Mouse (Mus musculus): ENCODE measurements around the gene Mrpl41. TPM values are rescaled to one million over a fixed set of nuclear protein-coding genes. Genes with fewer than 3 reads are reported as not detected.

Mrpl41 gene
- polyA plus RNA-seq, 1 experiment = 66.0 TPM

GRCm38 (mm10) chr2:24926345-24926964, 48.4 kb downstream of the Mrpl41 start:
- TF ChIP-seq POLR2A (IDR thresholded peaks at IDR 0.05; ENCODE audit: low read depth, low read length) (no peak), CTCF (conservative IDR thresholded peaks at IDR 0.05; ENCODE audit: insufficient read depth, insufficient read length, low read depth, low read length) (no peak)
- WGBS = 77% methylated on average over 9 of the region's 9 CpGs
- Histone ChIP-seq H3K36me3 (ENCODE audit: control insufficient read depth, insufficient read depth, low read length) (no peaks in the 10 kb centered on the region), H3K4me1 (ENCODE audit: control insufficient read depth, insufficient read depth, low read length) (peaks cover 21% of the 10 kb centered on the region; the same call in 1 of the 2 replicates), H3K4me3 (ENCODE audit: insufficient read depth, low read depth, low read length) (no peak overlapping the region), H3K27ac (ENCODE audit: insufficient read depth, low read depth, low read length) (peak overlapping the region; percentile 84), H3K27me3 (replicated peaks; ENCODE audit: control insufficient read depth, insufficient read depth, low read length) (no peaks in the 10 kb centered on the region)
- DNase-seq = peak; percentile 49

GRCm38 (mm10) chr2:24925284-24925683, 49.6 kb downstream of the Mrpl41 start:
- 77% methylated on average over 8 of the region's 8 CpGs for WGBS
- Histone ChIP-seq H3K27ac (ENCODE audit: insufficient read depth, low read depth, low read length) (no peak overlapping the region), H3K4me1 (ENCODE audit: control insufficient read depth, insufficient read depth, low read length) (peaks cover 21% of the 10 kb centered on the region; the same call in 1 of the 2 replicates), H3K36me3 (ENCODE audit: control insufficient read depth, insufficient read depth, low read length) (no peaks in the 10 kb centered on the region), H3K27me3 (replicated peaks; ENCODE audit: control insufficient read depth, insufficient read depth, low read length) (no peaks in the 10 kb centered on the region), H3K4me3 (ENCODE audit: insufficient read depth, low read depth, low read length) (no peak overlapping the region)
- TF ChIP-seq CTCF (conservative IDR thresholded peaks at IDR 0.05; ENCODE audit: insufficient read depth, insufficient read length, low read depth, low read length) (no peak), POLR2A (IDR thresholded peaks at IDR 0.05; ENCODE audit: low read depth, low read length) (no peak)
- DNase-seq = no peak

Other genes with a start within 250 kb of the Mrpl41 start
- 0.03 and 1.2 TPM in 2 replicates for gene Cacna1b, start 211.9 kb downstream of the Mrpl41 start, polyA plus RNA-seq (2012; rRNA removed)
- 30.5 and 35.6 TPM in 2 replicates for gene Ehmt1, start 55.5 kb downstream of the Mrpl41 start, polyA plus RNA-seq (2012; rRNA removed)
- 85.7 and 107 TPM in 2 replicates for gene Arrdc1, start 39.8 kb downstream of the Mrpl41 start, polyA plus RNA-seq (2012; rRNA removed)
- 5.1 and 6.3 TPM in 2 replicates for gene Zmynd19, start 25.3 kb downstream of the Mrpl41 start, polyA plus RNA-seq (2012; rRNA removed)
- 13.0 and 14.1 TPM in 2 replicates for gene Dph7, start 12.7 kb downstream of the Mrpl41 start, polyA plus RNA-seq (2012; rRNA removed)
- 22.4 and 24.1 TPM in 2 replicates for gene Pnpla7, start 935 bp upstream of the Mrpl41 start, polyA plus RNA-seq (2012; rRNA removed)
- gene Nsmf, start 79.3 kb upstream of the Mrpl41 start, polyA plus RNA-seq (2012; rRNA removed) = 77.8 and 110 TPM in 2 replicates
- gene Entpd8, start 105.2 kb upstream of the Mrpl41 start, polyA plus RNA-seq (2012; rRNA removed) = 23.7 and 29.2 TPM in 2 replicates
- gene Noxa1, start 120.1 kb upstream of the Mrpl41 start, polyA plus RNA-seq (2012; rRNA removed) = not detected in 2 replicates
- gene Nrarp, start 205.7 kb upstream of the Mrpl41 start, polyA plus RNA-seq (2012; rRNA removed) = 5.7 and 7.8 TPM in 2 replicates
- gene Tor4a, start 221.8 kb upstream of the Mrpl41 start, polyA plus RNA-seq (2012; rRNA removed) = 21.8 and 26.9 TPM in 2 replicates
- gene Nelfb, start 236.4 kb upstream of the Mrpl41 start, polyA plus RNA-seq (2012; rRNA removed) = 62.6 and 70.5 TPM in 2 replicates
- gene Stpg3, start 239.5 kb upstream of the Mrpl41 start, polyA plus RNA-seq (2012; rRNA removed) = 0.42 and 0.68 TPM in 2 replicates
- 0.55 and 0.58 TPM in 2 replicates for gene Fam166a, start 243.6 kb upstream of the Mrpl41 start, polyA plus RNA-seq (2012; rRNA removed)
- 313 and 314 TPM in 2 replicates for gene Tubb4b, start 249.6 kb upstream of the Mrpl41 start, polyA plus RNA-seq (2012; rRNA removed)